Mouse (Mus musculus) ES-Bruce4 (cell line): ENCODE data around the gene Tead3. TPM values are rescaled to one million over a fixed set of nuclear protein-coding genes. Genes with fewer than 3 reads are reported as not detected.

Experiments used
- H3K27ac ChIP-seq: 2 replicates; pipeline ENCODE4 v1.5.1; 2012; ENCODE audit warnings: low read length, inconsistent platforms; ENCODE audit not compliant: insufficient read depth
- H3K27me3 ChIP-seq: 2 replicates; pipeline ENCODE4 v1.6.1; 2012; ENCODE audit warnings: mild to moderate bottlenecking, low read length, inconsistent platforms; ENCODE audit not compliant: control insufficient read depth, poor library complexity, insufficient read depth, severe bottlenecking
- H3K36me3 ChIP-seq: 2 replicates; pipeline ENCODE4 v1.6.1; 2012; ENCODE audit warnings: inconsistent platforms, mild to moderate bottlenecking, low read length, moderate library complexity; ENCODE audit not compliant: control insufficient read depth, poor library complexity, insufficient read depth, severe bottlenecking
- H3K4me1 ChIP-seq: one replicate; pipeline ENCODE4 v1.8.1; 2011; ENCODE audit warnings: low read length; ENCODE audit not compliant: control insufficient read depth, insufficient read depth
- H3K4me3 ChIP-seq: 2 replicates; pipeline ENCODE4 v1.5.1; 2011; ENCODE audit warnings: low read depth, mild to moderate bottlenecking, low read length
- H3K9ac ChIP-seq: 2 replicates; pipeline ENCODE4 v1.6.1; 2012; ENCODE audit warnings: low read depth, mild to moderate bottlenecking, inconsistent platforms; ENCODE audit not compliant: poor library complexity, severe bottlenecking
- H3K9me3 ChIP-seq: replicated peaks from 2 replicates; pipeline ENCODE4 v1.6.1; 2012; ENCODE audit warnings: mild to moderate bottlenecking, low read length, inconsistent platforms; ENCODE audit not compliant: control insufficient read depth, poor library complexity, insufficient read depth, severe bottlenecking
- CTCF ChIP-seq: IDR thresholded peaks from one replicate; pipeline ENCODE4 v1.8.1; 2011; ENCODE audit warnings: low read depth, low read length
- EP300 ChIP-seq: IDR thresholded peaks from 2 replicates; pipeline ENCODE4 v1.6.1; 2011; ENCODE audit warnings: low read depth, low read length; ENCODE audit not compliant: insufficient read depth
- POLR2A ChIP-seq: IDR thresholded peaks from one replicate; pipeline ENCODE4 v1.8.1; 2011; ENCODE audit warnings: low read length; ENCODE audit not compliant: insufficient read depth
- polyA plus RNA-seq: library from polyadenylated mRNA; stranded (reverse); fragments of >200 nt; gene quantifications from 2 replicates; pipeline ENCODE4 v1.2.4, GENCODE M21; 2011; ENCODE audit warnings: low read depth; ENCODE audit not compliant: missing spikeins, insufficient read depth, insufficient read length

The Tead3 gene
- polyA plus RNA-seq, 1 experiment = 31.9 TPM

- Histone ChIP-seq H3K27me3 (no peaks in the 10 kb centered on the region), H3K9me3 (no peaks in the 10 kb centered on the region), H3K27ac (no peak overlapping the region), H3K9ac (no peak overlapping the region), H3K36me3 (no peaks in the 10 kb centered on the region), H3K4me1 (no peaks in the 10 kb centered on the region), H3K4me3 (peak overlapping the region; percentile 39)
- no peak for TF ChIP-seq EP300
- TF ChIP-seq CTCF = peak; percentile 94
Measured at GRCm38 (mm10) chr17:28386150-28386905, 35.7 kb upstream of the Tead3 start.

- Histone ChIP-seq H3K4me1 (peaks cover 3% of the 10 kb centered on the region), H3K4me3 (no peak overlapping the region), H3K36me3 (no peaks in the 10 kb centered on the region), H3K9me3 (no peaks in the 10 kb centered on the region), H3K27ac (no peak overlapping the region), H3K27me3 (no peaks in the 10 kb centered on the region), H3K9ac (no peak overlapping the region)
- TF ChIP-seq POLR2A = no peak
- no peak for TF ChIP-seq EP300
- peak; percentile 6 for TF ChIP-seq CTCF
Measured at GRCm38 (mm10) chr17:28384298-28384697, 33.7 kb upstream of the Tead3 start.

- Histone ChIP-seq H3K36me3 (no peaks in the 10 kb centered on the region), H3K27ac (no peak overlapping the region), H3K9me3 (no peaks in the 10 kb centered on the region), H3K4me3 (no peak overlapping the region), H3K4me1 (peaks cover 3% of the 10 kb centered on the region), H3K27me3 (no peaks in the 10 kb centered on the region), H3K9ac (no peak overlapping the region)
- TF ChIP-seq POLR2A = no peak
- TF ChIP-seq CTCF = no peak
- no peak for TF ChIP-seq EP300
Measured at GRCm38 (mm10) chr17:28380255-28380654, 29.6 kb upstream of the Tead3 start.

- Histone ChIP-seq H3K4me3 (peak overlapping the region; percentile 61), H3K27ac (no peak overlapping the region), H3K4me1 (peaks cover 5% of the 10 kb centered on the region), H3K36me3 (no peaks in the 10 kb centered on the region), H3K9me3 (no peaks in the 10 kb centered on the region), H3K27me3 (no peaks in the 10 kb centered on the region), H3K9ac (no peak overlapping the region)
- TF ChIP-seq CTCF = no peak
Measured at GRCm38 (mm10) chr17:28375592-28376061, 25.0 kb upstream of the Tead3 start.

- Histone ChIP-seq H3K9ac (no peak overlapping the region), H3K4me1 (peaks cover 2% of the 10 kb centered on the region)
- no peak for TF ChIP-seq EP300
- TF ChIP-seq CTCF = no peak
- TF ChIP-seq POLR2A = no peak
Measured at GRCm38 (mm10) chr17:28374494-28374893, 23.9 kb upstream of the Tead3 start.

GRCm38 (mm10) chr17:28373821-28374220 is 23.2 kb upstream of the Tead3 start:
- Histone ChIP-seq H3K9ac (no peak overlapping the region), H3K27ac (no peak overlapping the region), H3K4me3 (peak overlapping the region; percentile 31), H3K4me1 (peaks cover 2% of the 10 kb centered on the region), H3K9me3 (no peaks in the 10 kb centered on the region), H3K27me3 (no peaks in the 10 kb centered on the region), H3K36me3 (no peaks in the 10 kb centered on the region)
- TF ChIP-seq CTCF (peak; percentile 97), POLR2A (no peak)

More at GRCm38 (mm10) chr17:28374494-28374893, 23.9 kb upstream of the Tead3 start:
- no peak overlapping the region for H3K27ac ChIP-seq
- H3K9me3 ChIP-seq = no peaks in the 10 kb centered on the region
- no peaks in the 10 kb centered on the region for H3K27me3 ChIP-seq
- no peaks in the 10 kb centered on the region for H3K36me3 ChIP-seq
- H3K4me3 ChIP-seq = 0 out of 2 replicates have a peak overlapping the region, but pooled peaks have one; percentile 12
